Mouse (Mus musculus) MEL (cell line): ENCODE data around the gene Srp14. TPM values are rescaled to one million over a fixed set of nuclear protein-coding genes. Genes with fewer than 3 reads are reported as not detected.

ENCODE experiments used
- DNase-seq: peaks from one replicate; pipeline ENCODE4 v3.0.0; 2011; ENCODE audit warnings: low read depth, low spot score
- H3K27ac ChIP-seq: 2 replicates; pipeline ENCODE4 v1.5.1; 2012; ENCODE audit warnings: low read depth, mild to moderate bottlenecking, control low read depth, low read length, moderate library complexity; ENCODE audit not compliant: control insufficient read depth
- H3K27me3 ChIP-seq, 2 experiments: fragments of 150-350 bp in 1 of 2; sonication (generic) in 1 of 2; 2 replicates each; pipeline ENCODE4 v1.6.1; 2012; ENCODE audit warnings: low read length in 2 of 2, mild to moderate bottlenecking in 2 of 2, improper control_type of control experiment in 1 of 2, moderate library complexity in 1 of 2; ENCODE audit not compliant: insufficient read depth in 2 of 2, control insufficient read depth in 1 of 2
- H3K36me3 ChIP-seq, 2 experiments: 2 replicates each; pipeline ENCODE4 v1.6.1; 2012 to 2014; ENCODE audit warnings: low read length in 2 of 2, improper control_type of control experiment in 1 of 2, inconsistent platforms in 1 of 2, mild to moderate bottlenecking in 1 of 2; ENCODE audit not compliant: insufficient read depth in 2 of 2, control insufficient read depth in 1 of 2
- H3K4me1 ChIP-seq, 2 experiments: fragments of 150-350 bp in 1 of 2; sonication (generic) in 1 of 2; 2 replicates each; pipeline ENCODE4 v1.6.1; 2012; ENCODE audit warnings: low read length in 2 of 2, improper control_type of control experiment in 1 of 2, mild to moderate bottlenecking in 1 of 2; ENCODE audit not compliant: insufficient read depth in 2 of 2, control insufficient read depth in 1 of 2
- H3K4me3 ChIP-seq, 2 experiments: fragments of 150-350 bp in 1 of 2; sonication (generic) in 1 of 2; 2 replicates each; pipeline ENCODE4 v1.5.1; 2012; ENCODE audit warnings: low read depth in 2 of 2, low read length in 2 of 2, mild to moderate bottlenecking in 2 of 2, moderate library complexity in 2 of 2, control low read depth in 1 of 2, improper control_type of control experiment in 1 of 2; ENCODE audit not compliant: control insufficient read depth in 1 of 2, insufficient read depth in 1 of 2
- H3K79me2 ChIP-seq: 2 replicates; pipeline ENCODE4 v1.6.1; 2012; ENCODE audit warnings: mild to moderate bottlenecking, low read length, moderate library complexity; ENCODE audit not compliant: control insufficient read depth, poor library complexity, insufficient read depth
- H3K9ac ChIP-seq: 2 replicates; pipeline ENCODE4 v1.6.1; 2012; ENCODE audit warnings: low read depth, mild to moderate bottlenecking, control low read depth, low read length, moderate library complexity; ENCODE audit not compliant: control insufficient read depth, poor library complexity, severe bottlenecking
- H3K9me3 ChIP-seq: fragments of 150-350 bp; sonication (generic); replicated peaks from 2 replicates; pipeline ENCODE4 v1.6.1; 2012; ENCODE audit warnings: mild to moderate bottlenecking, low read length, improper control_type of control experiment, moderate library complexity; ENCODE audit not compliant: insufficient read depth
- CHD1 ChIP-seq: IDR thresholded peaks from 2 replicates; pipeline ENCODE4 v1.6.1; 2012; ENCODE audit warnings: low read depth, mild to moderate bottlenecking, inconsistent platforms, low read length, improper control_type of control experiment
- CTCF ChIP-seq, 3 experiments: IDR thresholded peaks in 2 of 3; conservative IDR thresholded peaks in 1 of 3; 2 replicates each; pipeline ENCODE4 v1.5.1; 2011 to 2012; ENCODE audit warnings: low read length in 3 of 3, low read depth in 2 of 3, mild to moderate bottlenecking in 2 of 3, improper control_type of control experiment in 1 of 3, inconsistent platforms in 1 of 3, mixed read lengths in 1 of 3, moderate library complexity in 1 of 3; ENCODE audit not compliant: control insufficient read depth in 1 of 3, insufficient read depth in 1 of 3, poor library complexity in 1 of 3, severe bottlenecking in 1 of 3
- E2F4 ChIP-seq: IDR thresholded peaks from 2 replicates; pipeline ENCODE4 v1.6.1; 2011; ENCODE audit warnings: low read depth, low read length, improper control_type of control experiment, borderline replicate concordance
- EP300 ChIP-seq, 2 experiments: IDR thresholded peaks; 2 replicates each; pipeline ENCODE4 v1.6.1; 2011; ENCODE audit warnings: improper control_type of control experiment in 2 of 2, low read length in 2 of 2, low read depth in 1 of 2, mild to moderate bottlenecking in 1 of 2
- GABPA ChIP-seq: IDR thresholded peaks from 2 replicates; pipeline ENCODE4 v1.6.1; 2012; ENCODE audit warnings: low read depth, mild to moderate bottlenecking, inconsistent platforms, low read length, improper control_type of control experiment, moderate library complexity
- HCFC1 ChIP-seq: IDR thresholded peaks from 2 replicates; pipeline ENCODE4 v1.6.1; 2012; ENCODE audit warnings: low read depth, mild to moderate bottlenecking, inconsistent platforms, low read length, improper control_type of control experiment, moderate library complexity
- JUND ChIP-seq: IDR thresholded peaks from 2 replicates; pipeline ENCODE4 v1.6.1; 2011; ENCODE audit warnings: low read depth, mild to moderate bottlenecking, improper control_type of control experiment, low read length
- MAFK ChIP-seq: IDR thresholded peaks from 2 replicates; pipeline ENCODE4 v1.6.1; 2011; ENCODE audit warnings: low read depth, mild to moderate bottlenecking, low read length, improper control_type of control experiment, borderline replicate concordance
- MAX ChIP-seq: IDR thresholded peaks from 2 replicates; pipeline ENCODE4 v1.6.1; 2011; ENCODE audit warnings: low read length, improper control_type of control experiment
- MAZ ChIP-seq: IDR thresholded peaks from 2 replicates; pipeline ENCODE4 v1.6.1; 2012; ENCODE audit warnings: low read depth, mild to moderate bottlenecking, inconsistent platforms, low read length, improper control_type of control experiment
- MYB ChIP-seq: IDR thresholded peaks from 2 replicates; pipeline ENCODE4 v1.6.1; 2011; ENCODE audit warnings: mild to moderate bottlenecking, low read depth, low read length, improper control_type of control experiment
- NELFE ChIP-seq: IDR thresholded peaks from 2 replicates; pipeline ENCODE4 v1.6.1; 2011; ENCODE audit warnings: low read depth, low read length, improper control_type of control experiment
- POLR2AphosphoS2 ChIP-seq: IDR thresholded peaks from 2 replicates; pipeline ENCODE4 v1.6.1; 2011; ENCODE audit warnings: low read length, improper control_type of control experiment
- POLR2AphosphoS5 ChIP-seq: IDR thresholded peaks from 2 replicates; pipeline ENCODE4 v1.6.1; 2012; ENCODE audit warnings: low read depth, borderline replicate concordance, mild to moderate bottlenecking, inconsistent platforms, low read length, moderate library complexity, mixed read lengths
- RAD21 ChIP-seq: IDR thresholded peaks from 2 replicates; pipeline ENCODE4 v1.6.1; 2011; ENCODE audit warnings: mild to moderate bottlenecking, low read depth, low read length, improper control_type of control experiment
- RCOR1 ChIP-seq: IDR thresholded peaks from 2 replicates; pipeline ENCODE4 v1.6.1; 2012; ENCODE audit warnings: low read depth, mild to moderate bottlenecking, inconsistent platforms, low read length, improper control_type of control experiment
- SIN3A ChIP-seq: IDR thresholded peaks from 2 replicates; pipeline ENCODE4 v1.6.1; 2012; ENCODE audit warnings: low read length, improper control_type of control experiment, inconsistent platforms
- SMC3 ChIP-seq: IDR thresholded peaks from 2 replicates; pipeline ENCODE4 v1.6.1; 2011; ENCODE audit warnings: low read depth, low read length, improper control_type of control experiment
- TCF12 ChIP-seq: IDR thresholded peaks from 2 replicates; pipeline ENCODE4 v1.6.1; 2014; ENCODE audit warnings: low read depth, mild to moderate bottlenecking, inconsistent platforms, low read length, improper control_type of control experiment, moderate library complexity
- USF1 ChIP-seq: IDR thresholded peaks from 2 replicates; pipeline ENCODE4 v1.6.1; 2014; ENCODE audit warnings: low read depth, mild to moderate bottlenecking, inconsistent platforms, low read length, improper control_type of control experiment, moderate library complexity
- USF2 ChIP-seq, 2 experiments: IDR thresholded peaks; 2 replicates each; pipeline ENCODE4 v1.6.1; 2011 to 2012; ENCODE audit warnings: improper control_type of control experiment in 2 of 2, low read length in 2 of 2, borderline replicate concordance in 1 of 2, inconsistent platforms in 1 of 2, low read depth in 1 of 2, mild to moderate bottlenecking in 1 of 2; ENCODE audit not compliant: insufficient read depth in 1 of 2
- ZKSCAN1 ChIP-seq: IDR thresholded peaks from 2 replicates; pipeline ENCODE4 v1.6.1; 2012; ENCODE audit warnings: low read depth, mild to moderate bottlenecking, inconsistent platforms, low read length, improper control_type of control experiment, moderate library complexity
- ZMIZ1 ChIP-seq: IDR thresholded peaks from 2 replicates; pipeline ENCODE4 v1.6.1; 2012; ENCODE audit warnings: low read depth, mild to moderate bottlenecking, inconsistent platforms, low read length, improper control_type of control experiment, moderate library complexity
- ZNF384 ChIP-seq: IDR thresholded peaks from 2 replicates; pipeline ENCODE4 v1.6.1; 2012; ENCODE audit warnings: low read depth, mild to moderate bottlenecking, inconsistent platforms, low read length, improper control_type of control experiment
- polyA plus RNA-seq, 2 experiments: library from polyadenylated mRNA; stranded (reverse) in 1 of 2; unstranded in 1 of 2; fragments of >175 nt in 1 of 2; fragments of >200 nt in 1 of 2; gene quantifications; 2 replicates each; pipeline versions ENCODE4 v1.2.1 to v1.2.4; 2012; ENCODE audit warnings: low replicate concordance in 2 of 2, low read depth in 1 of 2; ENCODE audit not compliant: insufficient read length in 2 of 2, insufficient read depth in 1 of 2, missing spikeins in 1 of 2
- total RNA-seq: library from RNA; depleted of rRNA; stranded (reverse); fragments of 300-350 nt; gene quantifications from 2 replicates; pipeline ENCODE4 v1.2.3, GENCODE M21; 2012

Gene Srp14
- total and polyA plus RNA-seq, 3 experiments = 235 to 272 TPM; not detected in 1

DNA sequence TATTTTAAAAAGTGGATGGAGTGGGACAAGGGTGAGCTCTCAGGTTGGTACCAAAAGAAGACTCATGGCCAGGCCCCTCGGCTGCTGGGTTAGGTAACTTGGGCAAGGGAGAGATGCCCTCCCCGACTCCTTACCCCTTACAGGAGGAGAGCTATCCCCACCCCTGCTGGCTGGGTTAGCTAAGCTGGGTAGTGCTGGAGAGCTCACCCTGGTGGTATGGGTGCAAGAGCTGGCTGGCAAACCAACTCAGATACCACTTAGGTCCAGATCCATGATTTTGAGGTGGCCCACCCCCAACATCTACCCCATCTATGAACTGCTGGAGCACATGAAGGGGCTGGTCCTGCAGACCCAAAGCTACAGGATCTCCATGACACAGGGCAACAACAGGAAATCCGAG lies 45.3 kb upstream of the Srp14 start:
- Histone ChIP-seq H3K36me3 (no peaks in the 10 kb centered on the region; a peak in 1 of 4 replicates), H3K79me2 (no peaks in the 10 kb centered on the region), H3K4me1 (peaks cover 0 to 7% of the 10 kb centered on the region in 2 experiments; a peak in 2 of 4 replicates), H3K9ac (no peak overlapping the region), H3K4me3 (no peak overlapping the region), H3K27ac (no peak overlapping the region), H3K9me3 (no peaks in the 10 kb centered on the region), H3K27me3 (peaks cover 3 to 4% of the 10 kb centered on the region in 2 experiments; a peak in 3 of 4 replicates)
- no peak for DNase-seq
- TF ChIP-seq RAD21 (no peak), RCOR1 (no peak), EP300 (IDR thresholded peaks at IDR 0.05; ENCODE audit: low read depth in 1 of 2, low read length in 2 of 2) (no peak), SMC3 (no peak), POLR2AphosphoS2 (no peak)

- Histone ChIP-seq H3K4me3 (no peak overlapping the region), H3K27me3 (peaks cover 3 to 4% of the 10 kb centered on the region in 2 experiments; a peak in 3 of 4 replicates), H3K27ac (no peak overlapping the region), H3K9ac (no peak overlapping the region), H3K9me3 (no peaks in the 10 kb centered on the region), H3K36me3 (no peaks in the 10 kb centered on the region; a peak in 1 of 4 replicates), H3K79me2 (no peaks in the 10 kb centered on the region), H3K4me1 (peaks cover 0 to 7% of the 10 kb centered on the region in 2 experiments; a peak in 3 of 4 replicates)
- DNase-seq = peak; percentile 27
- TF ChIP-seq ZMIZ1 (no peak), USF1 (no peak), MAFK (no peak), HCFC1 (no peak), POLR2AphosphoS5 (no peak), MAZ (no peak), NELFE (no peak), SIN3A (no peak), ZNF384 (no peak)
These were observed 43.7 kb upstream of the Srp14 start for GRCm38 (mm10) chr2:118523163-118523730.

DNA sequence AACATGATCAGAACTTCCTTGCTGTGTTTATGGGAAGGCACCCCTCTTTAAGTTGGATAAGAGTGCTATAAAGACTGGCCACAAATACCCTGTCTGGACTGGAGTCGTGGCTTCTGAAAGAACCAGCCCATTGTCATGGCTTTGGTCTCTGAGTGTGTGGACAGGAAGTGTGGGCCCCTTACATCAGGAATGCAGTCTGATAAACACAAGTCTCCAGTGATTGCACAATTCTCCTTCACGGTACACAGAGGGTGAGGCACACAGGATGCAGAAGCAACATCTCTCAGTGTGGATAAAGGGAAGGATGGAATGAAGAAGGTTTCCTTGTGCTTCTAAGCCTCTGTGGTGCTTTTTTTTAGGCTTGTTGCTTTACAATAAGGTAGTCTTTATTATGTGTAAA lies 42.8 kb upstream of the Srp14 start:
- Histone ChIP-seq H3K27me3 (peaks cover 0 to 4% of the 10 kb centered on the region in 2 experiments; a peak in 1 of 4 replicates), H3K4me1 (peaks cover 0 to 7% of the 10 kb centered on the region in 2 experiments; a peak in 3 of 4 replicates), H3K9me3 (no peaks in the 10 kb centered on the region), H3K4me3 (no peak overlapping the region), H3K9ac (no peak overlapping the region), H3K36me3 (no peaks in the 10 kb centered on the region; a peak in 1 of 4 replicates), H3K27ac (no peak overlapping the region), H3K79me2 (no peaks in the 10 kb centered on the region)
- DNase-seq = no peak
- TF ChIP-seq ZMIZ1 = no peak
- TF ChIP-seq CHD1 = no peak
- no peak for TF ChIP-seq MAX
- TF ChIP-seq SMC3 = no peak
- TF ChIP-seq E2F4 = no peak
- no peak for TF ChIP-seq USF2 (IDR thresholded peaks at IDR 0.05; ENCODE audit: borderline replicate concordance in 1 of 2, insufficient read depth in 1 of 2, low read depth in 1 of 2, low read length in 2 of 2)
- TF ChIP-seq POLR2AphosphoS2 = no peak
- no peak for TF ChIP-seq MYB
- no peak for TF ChIP-seq MAZ
- no peak for TF ChIP-seq TCF12
- no peak for TF ChIP-seq NELFE
- TF ChIP-seq GABPA = no peak
- TF ChIP-seq JUND = no peak
- TF ChIP-seq CTCF (IDR thresholded peaks at IDR 0.05 in 2 of 3, conservative IDR thresholded peaks at IDR 0.05 in 1 of 3; ENCODE audit: control insufficient read depth in 1 of 3, insufficient read depth in 1 of 3, low read depth in 2 of 3, low read length in 3 of 3, poor library complexity in 1 of 3, severe bottlenecking in 1 of 3) = no peak
- TF ChIP-seq ZKSCAN1 = no peak
